ENCODE assay signal across 8 mouse cellular contexts in the genomic region with DNA sequence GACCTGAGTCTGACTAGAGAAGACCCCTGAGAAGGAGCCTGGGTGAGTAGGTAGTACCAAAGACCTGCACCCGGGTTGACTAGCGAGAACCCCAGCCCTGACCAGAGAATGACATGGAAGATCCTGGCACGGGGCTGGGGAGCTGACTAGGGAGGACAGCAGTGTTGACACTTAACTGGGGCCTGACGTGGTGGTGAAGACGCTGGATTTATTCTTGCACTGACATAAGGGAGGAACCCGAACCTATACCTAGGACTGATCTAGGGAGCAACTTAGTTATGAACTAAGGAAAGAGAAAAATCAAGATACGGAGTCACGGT. TPM values are rescaled to one million over a fixed set of nuclear protein-coding genes. Genes with fewer than 3 reads are reported as not detected.
DNase-seq lines count a peak whose midpoint lies in the region; ATAC-seq and TF ChIP-seq lines count a peak whose summit lies in the region.

No protein-coding gene starts in this region.

- H3K9me3 ChIP-seq in heart, embryonic 14.5 days (ENCODE audit: control insufficient read depth, low read length) = peaks cover 7% of the 10 kb centered on the region
- peaks cover 18% of the 10 kb centered on the region for H3K9me3 ChIP-seq in G1E (replicated peaks)
- H3K9me3 ChIP-seq in limb, embryonic 12.5 days = peaks cover 37% of the 10 kb centered on the region
- H3K9me3 ChIP-seq in neural tube, embryonic 14.5 days (ENCODE audit: control insufficient read depth, low read length) = 0 out of 2 replicates have a peak, but pooled peaks cover 5% of the 10 kb centered on the region

- H3K4me2 ChIP-seq in heart, embryonic 14.5 days (ENCODE audit: low read length) = peak overlapping the region; percentile 95
- H3K4me2 ChIP-seq in limb, embryonic 12.5 days = peak overlapping the region; percentile 84
- H3K4me2 ChIP-seq in neural tube, embryonic 14.5 days (ENCODE audit: low read depth, low read length) = peak overlapping the region; percentile 95

- no peak for TF ChIP-seq CTCF in G1E (IDR thresholded peaks at IDR 0.05; ENCODE audit: low read depth, low read length)
- no peak for TF ChIP-seq CTCF in embryonic fibroblast, embryonic 13.5 days (IDR thresholded peaks at IDR 0.05; ENCODE audit: borderline replicate concordance, insufficient read depth, low read length)

- no peak for DNase-seq in heart, postnatal 10 days
- DNase-seq in G1E (ENCODE audit: low spot score) = peak; percentile 63
- no peak for DNase-seq in left cerebral cortex, adult 18-20 months (ENCODE audit: low spot score in 2 of 2)
- DNase-seq in kidney, adult 9 months = no peak

- H3K9ac ChIP-seq in heart, embryonic 14.5 days (ENCODE audit: low read length) = peak overlapping the region; percentile 82
- H3K9ac ChIP-seq in limb, embryonic 12.5 days (replicated peaks) = peak overlapping the region; percentile 83
- H3K9ac ChIP-seq in neural tube, embryonic 14.5 days (replicated peaks; ENCODE audit: low read depth, low read length) = peak overlapping the region; percentile 72

- intact Hi-C loops in heart, postnatal 10 days (cut with DNase I) = loop anchor here (2.0 to 10.0 kb wide), 2 partner anchors 125 to 361 kb away; a partner anchor contains a TSS

- WGBS in heart, embryonic 14.5 days = 11% methylated on average over 8 of the region's 8 CpGs
- 14% methylated on average over 8 of the region's 8 CpGs for WGBS in limb, embryonic 12.5 days
- 13% methylated on average over 8 of the region's 8 CpGs for WGBS in neural tube, embryonic 14.5 days

- H3K27me3 ChIP-seq in heart, embryonic 14.5 days (ENCODE audit: control insufficient read depth, insufficient read depth, low read length) = no peaks in the 10 kb centered on the region
- no peaks in the 10 kb centered on the region for H3K27me3 ChIP-seq in G1E (ENCODE audit: insufficient read depth, low read length)
- no peaks in the 10 kb centered on the region for H3K27me3 ChIP-seq in limb, embryonic 12.5 days
- no peaks in the 10 kb centered on the region for H3K27me3 ChIP-seq in neural tube, embryonic 14.5 days (ENCODE audit: control insufficient read depth, insufficient read depth, low read length)

- no peak overlapping the region for H3K27ac ChIP-seq in heart, embryonic 14.5 days (replicated peaks in 1 of 2; ENCODE audit: control insufficient read depth in 1 of 2, insufficient read depth in 1 of 2, low read depth in 2 of 2, low read length in 2 of 2)
- H3K27ac ChIP-seq in embryonic fibroblast, embryonic 13.5 days (ENCODE audit: insufficient read depth, low read length) = no peak overlapping the region
- H3K27ac ChIP-seq in limb, embryonic 12.5 days = 0 out of 2 replicates have a peak overlapping the region, but pooled peaks have one; percentile 62
- H3K27ac ChIP-seq in neural tube, embryonic 14.5 days (ENCODE audit: low read depth, low read length) = no peak overlapping the region

- H3K36me3 ChIP-seq in heart, embryonic 14.5 days (ENCODE audit: control insufficient read depth, insufficient read depth, low read length) = peaks cover 29% of the 10 kb centered on the region
- H3K36me3 ChIP-seq in G1E (replicated peaks) = peaks cover 60% of the 10 kb centered on the region
- peaks cover 60% of the 10 kb centered on the region for H3K36me3 ChIP-seq in limb, embryonic 12.5 days
- no peaks in the 10 kb centered on the region for H3K36me3 ChIP-seq in neural tube, embryonic 14.5 days (ENCODE audit: control insufficient read depth, insufficient read depth, low read length)

- TF ChIP-seq POLR2A in embryonic fibroblast, embryonic 13.5 days (IDR thresholded peaks at IDR 0.05; ENCODE audit: low read depth, low read length) = no peak

- H3K4me1 ChIP-seq in heart, embryonic 14.5 days (ENCODE audit: control insufficient read depth in 2 of 2, insufficient read depth in 2 of 2, low read length in 2 of 2) = peaks cover 0 to 9% of the 10 kb centered on the region in 2 experiments; a peak in 1 of 4 replicates
- H3K4me1 ChIP-seq in G1E (ENCODE audit: insufficient read depth, low read depth, low read length) = peaks cover 45% of the 10 kb centered on the region
- peaks cover 2% of the 10 kb centered on the region; the same call in 1 of the 2 replicates for H3K4me1 ChIP-seq in embryonic fibroblast, embryonic 13.5 days (ENCODE audit: control insufficient read depth, insufficient read depth, low read length)
- peaks cover 4% of the 10 kb centered on the region for H3K4me1 ChIP-seq in limb, embryonic 12.5 days (replicated peaks)
- peaks cover 4% of the 10 kb centered on the region; the same call in 1 of the 2 replicates for H3K4me1 ChIP-seq in neural tube, embryonic 14.5 days (ENCODE audit: control insufficient read depth, insufficient read depth, low read length)

- peak overlapping the region; percentile 71 to 77 for H3K4me3 ChIP-seq in heart, embryonic 14.5 days (ENCODE audit: control insufficient read depth in 1 of 2, insufficient read depth in 1 of 2, low read depth in 1 of 2, low read length in 2 of 2)
- peak overlapping the region; percentile 88 for H3K4me3 ChIP-seq in G1E (ENCODE audit: low read depth, low read length)
- peak overlapping the region; percentile 99 for H3K4me3 ChIP-seq in embryonic fibroblast, embryonic 13.5 days (ENCODE audit: insufficient read depth, low read length)
- peak overlapping the region; percentile 74 for H3K4me3 ChIP-seq in limb, embryonic 12.5 days (replicated peaks)
- peak overlapping the region; percentile 69 for H3K4me3 ChIP-seq in neural tube, embryonic 14.5 days (ENCODE audit: low read depth, low read length)

- no peak for ATAC-seq in heart, embryonic 14.5 days (ENCODE audit: insufficient number of reproducible peaks, insufficient read depth, low FRiP score, low read depth)
- ATAC-seq in G1E (ENCODE audit: extremely low read depth, insufficient number of reproducible peaks, low FRiP score, poor library complexity, severe bottlenecking) = peak; percentile 22
- no peak for ATAC-seq in limb, embryonic 12.5 days (ENCODE audit: insufficient number of reproducible peaks, insufficient read depth, low FRiP score, low TSS enrichment, low read depth)
- no peak for ATAC-seq in neural tube, embryonic 14.5 days (ENCODE audit: low read depth)

RNA-seq across cellular contexts. Expression of a gene that starts 0.6 kb away (rescaled TPM):
- polyA plus RNA-seq in heart, embryonic 14.5 days (2014; fragmentation: Nextera tagmentation; extraction: Ambion mirVana) = 22.7 and 23.9 TPM in 2 replicates
- 10 to 100 TPM; 16.3 to 16.4 TPM for total RNA-seq in heart, postnatal 10 days (2021)
- total RNA-seq in G1E (2014; fragmentation: Nextera tagmentation) (138 and 179 TPM in 2 replicates), G1E (2017) (229 and 321 TPM in 2 replicates)
- 28.9 and 36.1 TPM in 2 replicates for polyA plus RNA-seq in G1E (2012)
- 38.9 and 54.9 TPM in 2 replicates for polyA plus RNA-seq in embryonic fibroblast, embryonic 13.5 days (2011; ENCODE audit: insufficient read length, low read depth, missing spikeins)
- 47.4 and 53.0 TPM in 2 replicates for polyA plus RNA-seq in limb, embryonic 12.5 days (2016; fragmentation: Nextera tagmentation; extraction: Ambion mirVana)
- 5.9 and 8.3 TPM in 2 replicates for polyA plus RNA-seq in neural tube, embryonic 14.5 days (2014; fragmentation: Nextera tagmentation; extraction: Ambion mirVana)
- 1 to 10 TPM; 5.7 to 7.0 TPM for total RNA-seq in left cerebral cortex, adult 18-20 months (2021)
